Mouse (Mus musculus): ENCODE results near the gene Pth1r. TPM values are rescaled to one million over a fixed set of nuclear protein-coding genes. Genes with fewer than 3 reads are reported as not detected.

The Pth1r gene
- polyA plus RNA-seq, 1 experiment from 2014 or later: 49.2 TPM

DNA sequence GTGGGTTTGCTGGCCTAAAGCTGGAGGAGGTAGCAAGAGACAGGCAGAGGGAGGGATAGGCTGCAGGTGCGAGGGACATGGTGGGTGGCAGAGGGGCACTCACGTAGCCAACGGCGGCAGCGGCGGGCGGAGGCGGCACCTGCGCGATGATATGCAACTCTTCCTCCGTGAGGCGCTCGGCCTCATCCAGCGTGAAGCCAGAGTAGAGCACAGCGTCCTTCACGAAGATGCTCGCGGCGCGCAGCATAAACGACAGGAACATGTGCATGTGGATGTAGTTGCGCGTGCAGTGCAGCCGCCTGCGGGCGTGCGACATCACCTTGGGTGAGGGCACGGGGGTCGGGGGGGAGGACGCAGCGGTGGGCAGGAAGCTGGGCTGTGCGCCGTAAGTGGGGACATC is 20.1 kb downstream of the Pth1r start:
- 20% methylated on average over 33 of the region's 33 CpGs for WGBS
- Histone ChIP-seq H3K27ac (no peak overlapping the region), H3K9me3 (replicated peaks) (no peaks in the 10 kb centered on the region), H3K4me3 (peak overlapping the region; percentile 18; the same call in 1 of the 2 replicates), H3K4me1 (peaks cover 40% of the 10 kb centered on the region), H3K27me3 (ENCODE audit: low read depth, poor library complexity, severe bottlenecking) (peaks cover 77% of the 10 kb centered on the region), H3K36me3 (peaks cover 82% of the 10 kb centered on the region)
- DNase-seq (ENCODE audit: low spot score): no peak

DNA sequence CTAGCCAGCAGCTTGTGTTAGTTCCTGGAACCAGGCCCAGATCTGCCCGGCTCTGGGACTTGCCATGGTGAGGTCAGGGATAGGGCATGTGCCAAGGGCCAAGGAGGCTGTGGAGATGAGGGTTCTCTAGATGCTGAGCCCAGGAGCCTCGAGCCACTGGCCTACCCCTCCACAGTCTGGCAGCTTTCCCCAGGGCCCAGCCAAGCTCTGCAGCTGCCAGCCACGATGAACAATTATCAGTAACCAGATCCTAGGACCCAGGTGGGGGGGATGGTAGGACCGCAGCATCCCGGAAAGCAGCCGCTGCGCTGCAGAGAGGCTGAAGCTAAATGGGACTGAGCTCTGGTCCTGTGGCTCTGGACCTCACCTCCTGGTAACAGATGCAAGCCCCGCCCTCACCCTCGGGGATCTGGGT is 21.2 kb downstream of the Pth1r start:
- WGBS: 10% methylated on average over 9 of the region's 9 CpGs
- peaks cover 65% of the 10 kb centered on the region for H3K27me3 ChIP-seq (ENCODE audit: low read depth, poor library complexity, severe bottlenecking)
- no peak for DNase-seq (ENCODE audit: low spot score)
- peaks cover 81% of the 10 kb centered on the region for H3K36me3 ChIP-seq
- H3K9me3 ChIP-seq (replicated peaks): no peaks in the 10 kb centered on the region
- peaks cover 29% of the 10 kb centered on the region for H3K4me1 ChIP-seq
- H3K27ac ChIP-seq: no peak overlapping the region
- no peak overlapping the region for H3K4me3 ChIP-seq

DNA sequence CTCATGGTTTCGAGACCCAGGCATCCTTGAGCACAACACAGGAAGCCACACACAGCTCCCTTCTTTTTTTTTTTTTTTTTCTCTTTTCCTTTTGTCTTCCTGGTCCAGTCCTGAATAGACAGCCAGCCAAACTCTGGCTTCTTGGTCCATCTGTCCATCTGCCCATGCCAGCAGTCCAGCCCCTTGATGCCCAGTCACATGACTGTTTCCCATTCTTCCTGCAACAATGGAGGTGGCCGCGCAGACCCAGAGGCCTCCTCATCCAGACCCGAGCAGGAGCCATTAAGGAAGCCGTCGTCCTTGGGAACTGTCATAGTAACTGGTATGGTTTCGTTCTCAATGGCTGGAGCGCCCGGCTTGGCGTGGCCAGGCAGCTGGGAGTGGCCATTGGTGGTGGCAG is 24.9 kb downstream of the Pth1r start:
- peaks cover 56% of the 10 kb centered on the region for H3K36me3 ChIP-seq
- H3K9me3 ChIP-seq (replicated peaks): no peaks in the 10 kb centered on the region
- peaks cover 29% of the 10 kb centered on the region for H3K27me3 ChIP-seq (ENCODE audit: low read depth, poor library complexity, severe bottlenecking)
- peaks cover 33% of the 10 kb centered on the region for H3K4me1 ChIP-seq
- H3K27ac ChIP-seq: no peak overlapping the region
- DNase-seq (ENCODE audit: low spot score): no peak
- 93% methylated on average over 10 of the region's 10 CpGs for WGBS
- no peak overlapping the region for H3K4me3 ChIP-seq

DNA sequence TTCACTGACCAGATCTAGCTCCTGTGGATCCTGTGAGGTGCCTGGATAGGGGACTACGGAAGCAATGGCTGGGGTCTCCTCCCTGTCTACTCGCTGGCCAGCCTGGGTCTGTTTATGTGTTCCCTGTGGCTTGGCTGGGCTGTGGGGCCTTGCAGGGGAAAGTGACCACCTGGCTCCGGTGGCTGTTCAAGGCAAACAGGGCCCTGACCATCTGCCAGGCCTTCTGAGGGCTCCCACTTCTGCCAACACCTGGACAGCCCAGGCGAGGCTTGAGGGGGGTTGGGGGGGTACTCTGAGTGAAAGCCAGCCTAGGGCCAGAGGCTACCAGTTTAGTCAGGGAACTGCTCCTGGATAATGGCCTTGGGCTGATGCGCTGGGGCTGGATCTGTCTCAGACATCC is 27.0 kb downstream of the Pth1r start:
- peaks cover 8% of the 10 kb centered on the region for H3K27me3 ChIP-seq (ENCODE audit: low read depth, poor library complexity, severe bottlenecking)
- H3K4me3 ChIP-seq: no peak overlapping the region
- H3K27ac ChIP-seq: no peak overlapping the region; the same call in 1 of the 2 replicates
- DNase-seq (ENCODE audit: low spot score): no peak
- peaks cover 42% of the 10 kb centered on the region for H3K36me3 ChIP-seq
- H3K9me3 ChIP-seq (replicated peaks): no peaks in the 10 kb centered on the region
- 69% methylated on average over 5 of the region's 5 CpGs for WGBS
- H3K4me1 ChIP-seq: peaks cover 13% of the 10 kb centered on the region

DNA sequence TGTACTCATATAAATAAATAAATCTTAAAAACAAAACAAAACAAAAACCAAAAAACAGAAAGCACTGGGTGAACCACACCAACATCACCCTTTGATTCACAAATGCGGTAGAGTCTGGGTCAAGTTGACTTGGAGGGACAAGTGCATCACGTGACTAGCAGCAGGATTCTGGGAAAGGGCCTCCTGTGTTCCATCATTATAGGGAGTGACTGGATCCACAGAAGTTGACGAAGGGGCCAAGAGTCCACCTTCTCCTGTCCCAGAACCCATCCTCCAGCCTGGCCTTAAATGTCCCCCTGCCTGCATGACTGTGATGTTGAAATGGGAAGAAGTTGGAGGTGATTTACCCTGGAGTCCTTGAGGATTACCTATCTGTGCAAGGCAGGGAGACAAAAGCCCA is 28.1 kb downstream of the Pth1r start:
- WGBS: 89% methylated on average over 3 of the region's 3 CpGs
- Histone ChIP-seq H3K4me1 (peaks cover 12% of the 10 kb centered on the region), H3K36me3 (peaks cover 35% of the 10 kb centered on the region), H3K4me3 (no peak overlapping the region), H3K9me3 (replicated peaks) (no peaks in the 10 kb centered on the region), H3K27ac (no peak overlapping the region), H3K27me3 (ENCODE audit: low read depth, poor library complexity, severe bottlenecking) (no peaks in the 10 kb centered on the region)
- DNase-seq (ENCODE audit: low spot score): no peak

DNA sequence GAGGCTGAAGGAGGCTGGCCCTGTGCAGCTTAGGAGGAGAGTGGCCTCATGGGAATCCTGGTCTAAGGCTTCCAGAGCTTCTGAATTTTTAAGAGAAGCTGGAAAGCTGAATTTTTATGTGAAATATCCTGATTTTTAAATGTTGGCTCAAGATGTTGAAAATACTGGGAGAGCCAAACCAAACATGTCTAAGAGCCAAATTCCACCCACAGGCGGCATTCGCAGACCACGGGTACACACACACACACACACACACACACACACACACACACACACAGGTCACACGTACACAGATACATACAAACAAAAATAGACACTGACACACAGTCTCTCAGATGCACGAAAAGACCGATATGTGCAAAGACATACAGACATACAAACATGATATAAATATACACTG is 28.9 kb downstream of the Pth1r start:
- 92% methylated on average over 6 of the region's 6 CpGs for WGBS
- H3K4me3 ChIP-seq: no peak overlapping the region
- no peak for DNase-seq (ENCODE audit: low spot score)
- no peak overlapping the region for H3K27ac ChIP-seq
- peaks cover 29% of the 10 kb centered on the region for H3K36me3 ChIP-seq
- peaks cover 12% of the 10 kb centered on the region for H3K4me1 ChIP-seq
- H3K27me3 ChIP-seq (ENCODE audit: low read depth, poor library complexity, severe bottlenecking): no peaks in the 10 kb centered on the region
- no peaks in the 10 kb centered on the region for H3K9me3 ChIP-seq (replicated peaks)

DNA sequence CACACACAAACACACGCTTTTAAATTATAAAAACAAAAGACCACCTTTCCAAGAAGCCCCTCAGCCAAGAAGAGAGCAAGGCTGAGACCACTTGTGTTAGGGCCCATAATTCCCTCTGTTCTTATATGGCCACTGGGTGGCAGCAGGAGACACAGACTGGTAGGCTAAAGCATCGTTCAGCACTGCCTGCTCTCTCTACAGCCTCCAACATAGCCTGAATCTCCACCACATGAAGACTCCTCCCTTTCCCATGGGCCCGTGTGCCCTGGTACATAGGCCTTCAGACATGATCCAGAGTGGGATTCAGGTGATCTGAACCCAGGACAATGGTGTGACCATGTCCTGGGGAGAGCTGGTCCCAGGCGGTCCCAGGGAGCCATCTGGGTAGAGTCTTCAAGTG is 30.2 kb downstream of the Pth1r start:
- no peak overlapping the region for H3K4me3 ChIP-seq
- WGBS: 34% methylated on average over 4 of the region's 4 CpGs
- H3K27ac ChIP-seq: no peak overlapping the region
- peaks cover 29% of the 10 kb centered on the region for H3K36me3 ChIP-seq
- H3K27me3 ChIP-seq (ENCODE audit: low read depth, poor library complexity, severe bottlenecking): no peaks in the 10 kb centered on the region
- peak; percentile 56 for DNase-seq (ENCODE audit: low spot score)
- no peaks in the 10 kb centered on the region for H3K9me3 ChIP-seq (replicated peaks)
- peaks cover 12% of the 10 kb centered on the region for H3K4me1 ChIP-seq

DNA sequence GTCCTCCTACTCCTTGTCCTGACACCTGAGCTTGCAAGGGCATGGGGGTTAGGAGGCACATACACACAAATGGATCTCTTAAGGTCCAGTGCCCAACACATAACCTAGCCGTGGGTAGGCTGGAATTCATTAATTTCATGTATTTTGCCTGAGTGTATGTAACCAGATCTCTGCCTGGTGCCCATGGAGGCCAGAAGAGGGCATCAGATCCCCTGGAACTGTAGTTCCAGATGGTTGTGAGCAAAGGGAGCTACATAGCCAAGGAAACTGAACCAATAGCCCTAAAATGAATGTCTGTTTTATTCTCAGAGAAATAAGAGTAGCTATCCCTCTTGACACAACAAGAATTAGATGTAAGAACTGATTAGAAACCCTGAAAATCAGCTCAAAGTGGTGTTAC is 31.5 kb downstream of the Pth1r start:
- H3K4me3 ChIP-seq: no peak overlapping the region
- no peaks in the 10 kb centered on the region for H3K9me3 ChIP-seq (replicated peaks)
- H3K27ac ChIP-seq: no peak overlapping the region
- WGBS: 70% methylated on average over 1 of the region's 1 CpGs
- peaks cover 12% of the 10 kb centered on the region for H3K4me1 ChIP-seq
- no peaks in the 10 kb centered on the region for H3K27me3 ChIP-seq (ENCODE audit: low read depth, poor library complexity, severe bottlenecking)
- peaks cover 36% of the 10 kb centered on the region for H3K36me3 ChIP-seq
- DNase-seq (ENCODE audit: low spot score): no peak

DNA sequence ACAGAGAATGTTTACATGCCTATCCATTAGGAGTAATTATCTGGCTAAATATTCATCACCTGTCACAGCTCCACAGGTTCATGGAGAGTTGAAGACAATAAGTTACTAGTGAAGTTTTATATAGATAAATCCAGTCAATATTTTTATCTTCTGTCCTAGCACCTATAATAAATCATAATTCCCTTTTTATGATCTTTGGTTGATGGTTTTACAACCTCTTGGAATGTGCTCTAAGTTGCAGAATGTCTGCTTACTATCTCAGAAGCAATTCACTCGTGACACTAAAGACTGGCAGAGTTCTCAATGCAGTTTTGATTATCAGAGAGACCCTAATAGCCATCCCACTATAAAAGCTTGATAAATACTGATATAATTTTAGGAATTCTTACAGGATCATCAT is 33.6 kb downstream of the Pth1r start:
- Histone ChIP-seq H3K27me3 (ENCODE audit: low read depth, poor library complexity, severe bottlenecking) (no peaks in the 10 kb centered on the region), H3K27ac (no peak overlapping the region), H3K4me3 (no peak overlapping the region), H3K9me3 (replicated peaks) (no peaks in the 10 kb centered on the region), H3K4me1 (peaks cover 6% of the 10 kb centered on the region; the same call in 1 of the 2 replicates), H3K36me3 (peaks cover 43% of the 10 kb centered on the region)
- 60% methylated on average over 1 of the region's 1 CpGs for WGBS
- no peak for DNase-seq (ENCODE audit: low spot score)

DNA sequence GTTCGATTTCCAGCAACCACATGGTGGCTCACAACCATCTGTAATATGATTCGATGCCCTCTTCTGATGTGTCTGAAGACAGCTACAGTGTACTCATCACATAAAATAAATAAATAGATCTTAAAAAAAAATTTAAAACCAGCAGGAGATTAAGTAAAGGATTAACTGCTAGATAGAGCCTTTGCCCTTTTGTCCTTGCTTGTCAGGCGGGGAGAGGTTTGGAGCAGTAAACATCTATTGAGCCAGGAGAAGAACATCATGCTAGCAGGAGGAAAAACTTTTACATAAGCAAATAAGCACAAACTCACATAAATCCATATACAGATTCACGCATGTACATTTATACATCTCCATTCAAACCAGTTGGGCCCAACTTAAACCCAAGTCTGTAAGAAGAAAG is 34.4 kb downstream of the Pth1r start:
- DNase-seq (ENCODE audit: low spot score): no peak
- H3K27ac ChIP-seq: no peak overlapping the region
- 91% methylated on average over 4 of the region's 4 CpGs for WGBS
- no peak overlapping the region for H3K4me3 ChIP-seq
- peaks cover 47% of the 10 kb centered on the region for H3K36me3 ChIP-seq
- no peaks in the 10 kb centered on the region for H3K27me3 ChIP-seq (ENCODE audit: low read depth, poor library complexity, severe bottlenecking)
- H3K4me1 ChIP-seq: peaks cover 6% of the 10 kb centered on the region; the same call in 1 of the 2 replicates
- H3K9me3 ChIP-seq (replicated peaks): no peaks in the 10 kb centered on the region

DNA sequence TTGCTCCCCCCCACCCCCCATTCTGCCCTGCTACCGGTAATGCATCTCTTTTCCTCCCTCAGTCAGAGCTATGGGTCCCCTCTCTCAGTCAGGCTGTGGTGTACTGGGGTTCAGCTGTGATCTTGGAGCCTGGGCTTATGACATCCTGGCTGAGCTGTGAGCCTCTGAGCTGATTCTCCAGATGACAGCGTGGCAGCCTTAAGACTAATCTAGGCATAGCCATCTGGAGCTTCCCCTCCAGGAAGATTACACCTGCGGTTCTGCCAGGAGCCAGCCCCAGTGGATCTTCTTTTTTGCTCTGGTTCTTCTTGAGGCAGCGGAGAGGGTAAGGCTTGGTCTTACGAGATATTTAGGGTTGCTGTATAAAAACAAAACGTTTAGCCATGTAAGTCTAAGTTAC is 34.9 kb downstream of the Pth1r start:
- Histone ChIP-seq H3K36me3 (peaks cover 47% of the 10 kb centered on the region), H3K9me3 (replicated peaks) (no peaks in the 10 kb centered on the region), H3K27me3 (ENCODE audit: low read depth, poor library complexity, severe bottlenecking) (no peaks in the 10 kb centered on the region), H3K4me1 (peaks cover 6% of the 10 kb centered on the region; the same call in 1 of the 2 replicates), H3K4me3 (no peak overlapping the region), H3K27ac (no peak overlapping the region)
- no peak for DNase-seq (ENCODE audit: low spot score)
- WGBS: 91% methylated on average over 6 of the region's 6 CpGs

DNA sequence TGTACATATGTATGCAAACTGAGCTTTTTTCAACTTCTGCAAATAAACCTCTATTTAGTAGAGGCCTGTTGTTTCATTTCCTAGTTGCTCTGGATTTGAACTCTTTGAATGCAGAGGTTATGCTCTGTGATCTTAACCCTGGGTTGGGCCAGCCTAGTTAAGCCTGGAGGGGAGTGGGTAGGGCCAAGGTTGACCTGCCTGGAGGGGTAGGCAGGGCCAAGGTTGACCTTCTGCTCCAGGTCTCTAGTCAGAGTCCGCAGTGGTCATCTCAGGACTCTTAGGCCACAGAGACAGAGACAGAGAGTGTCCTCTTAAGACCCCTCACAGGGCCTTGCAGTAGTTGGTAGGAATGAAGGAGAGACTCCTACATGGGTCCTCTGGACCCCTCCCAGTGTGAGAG is 35.4 kb downstream of the Pth1r start:
- no peaks in the 10 kb centered on the region for H3K9me3 ChIP-seq (replicated peaks)
- no peaks in the 10 kb centered on the region for H3K27me3 ChIP-seq (ENCODE audit: low read depth, poor library complexity, severe bottlenecking)
- H3K27ac ChIP-seq: no peak overlapping the region
- peaks cover 47% of the 10 kb centered on the region for H3K36me3 ChIP-seq
- DNase-seq (ENCODE audit: low spot score): no peak
- no peak overlapping the region for H3K4me3 ChIP-seq
- H3K4me1 ChIP-seq: peaks cover 6% of the 10 kb centered on the region; the same call in 1 of the 2 replicates
- 97% methylated on average over 1 of the region's 1 CpGs for WGBS

DNA sequence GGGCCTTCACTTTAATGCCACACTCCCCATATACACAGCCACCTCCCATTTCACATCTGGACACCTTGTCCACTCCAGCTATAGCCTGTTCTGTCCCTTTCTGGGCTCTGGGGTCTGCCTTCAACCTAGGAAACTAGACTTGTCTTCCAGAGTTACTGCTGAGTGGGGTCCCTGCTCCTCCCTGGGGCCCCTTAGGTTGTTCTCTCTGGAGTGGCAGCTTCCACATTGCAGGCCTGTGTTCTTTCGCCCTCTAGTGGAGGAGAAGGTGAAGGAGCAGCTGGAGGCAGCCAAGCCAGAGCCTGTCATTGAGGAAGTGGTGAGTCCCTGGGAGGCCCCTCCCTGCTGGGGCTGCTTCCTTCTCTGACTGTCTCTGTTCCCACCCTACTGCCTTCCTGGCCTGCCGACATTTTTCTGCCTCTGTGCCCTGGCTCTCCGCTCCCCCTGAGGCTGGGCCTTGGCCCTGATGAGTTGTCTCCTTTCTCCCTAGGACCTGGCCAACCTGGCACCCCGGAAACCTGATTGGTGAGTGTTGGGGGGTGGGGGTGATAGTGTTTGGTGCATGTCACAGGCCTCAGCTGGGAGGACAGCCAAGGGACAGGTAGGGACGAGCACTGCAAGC is 37.2 kb downstream of the Pth1r start:
- peak; percentile 74 for DNase-seq (ENCODE audit: low spot score)
- Histone ChIP-seq H3K27me3 (ENCODE audit: low read depth, poor library complexity, severe bottlenecking) (no peaks in the 10 kb centered on the region), H3K4me3 (no peak overlapping the region), H3K27ac (no peak overlapping the region), H3K36me3 (peaks cover 43% of the 10 kb centered on the region), H3K4me1 (peaks cover 6% of the 10 kb centered on the region; the same call in 1 of the 2 replicates), H3K9me3 (replicated peaks) (no peaks in the 10 kb centered on the region)
- WGBS: 42% methylated on average over 5 of the region's 5 CpGs

DNA sequence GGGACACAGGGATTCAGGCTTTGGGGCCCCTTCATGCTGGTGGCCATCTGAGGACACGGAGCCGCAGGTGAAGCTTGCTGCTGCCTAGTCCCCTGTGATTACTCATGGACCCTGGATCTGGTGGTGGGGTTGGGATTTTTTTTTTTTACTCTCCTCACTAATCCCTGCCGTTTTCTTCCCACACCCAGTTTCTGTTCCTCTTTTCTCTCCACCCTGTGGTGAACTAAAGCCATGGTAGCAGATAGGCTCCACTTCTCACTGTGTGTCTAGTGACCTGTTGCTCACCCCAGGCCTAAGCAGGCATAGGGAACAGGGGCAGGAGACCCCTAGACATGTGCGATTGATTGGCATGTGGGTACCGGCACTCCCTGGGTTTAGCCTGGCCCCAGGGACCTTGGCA is 40.2 kb downstream of the Pth1r start:
- H3K27me3 ChIP-seq (ENCODE audit: low read depth, poor library complexity, severe bottlenecking): no peaks in the 10 kb centered on the region
- DNase-seq (ENCODE audit: low spot score): no peak
- no peak overlapping the region for H3K4me3 ChIP-seq
- H3K27ac ChIP-seq: no peak overlapping the region
- peaks cover 33% of the 10 kb centered on the region for H3K36me3 ChIP-seq
- peaks cover 6% of the 10 kb centered on the region; the same call in 1 of the 2 replicates for H3K4me1 ChIP-seq
- WGBS: 92% methylated on average over 5 of the region's 5 CpGs
- no peaks in the 10 kb centered on the region for H3K9me3 ChIP-seq (replicated peaks)
